Mouse (Mus musculus): ENCODE results near the gene Oaz2. TPM values are rescaled to one million over a fixed set of nuclear protein-coding genes. Genes with fewer than 3 reads are reported as not detected.
"Not testable (repeated sequence)": the region's sequence is repeated elsewhere in the genome, so short reads cannot be mapped to it uniquely, and the experiment has no call there.

Oaz2 gene
- polyA plus RNA-seq, 1 experiment = 31.8 TPM

DNA sequence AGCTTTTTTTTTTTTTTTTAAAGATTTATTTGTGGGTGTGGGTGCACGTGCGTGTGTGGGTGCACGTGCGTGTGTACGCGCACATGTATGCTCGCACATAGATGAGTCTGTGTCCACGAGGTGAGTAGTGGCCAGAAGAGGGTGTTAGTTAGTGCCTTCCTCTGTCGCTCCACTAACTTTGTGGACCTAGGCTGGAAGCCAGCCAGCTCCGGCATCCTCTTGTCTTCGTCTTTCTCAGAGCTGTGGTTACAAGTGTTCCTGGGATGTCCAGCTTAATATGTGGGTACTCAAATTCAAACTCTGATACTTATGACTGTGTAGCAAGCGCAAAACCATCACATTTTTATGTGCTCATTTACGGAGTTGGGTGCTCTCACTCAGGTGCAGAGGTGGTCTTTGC is 19.1 kb upstream of the Oaz2 start:
- Histone ChIP-seq H3K36me3 (replicated peaks; ENCODE audit: low read length) (peaks cover 93% of the 10 kb centered on the region), H3K9me3 (no peaks in the 10 kb centered on the region), H3K27me3 (replicated peaks) (no peaks in the 10 kb centered on the region), H3K4me1 (peaks cover 94% of the 10 kb centered on the region), H3K4me3 (replicated peaks) (peak overlapping the region; percentile 29)
- TF ChIP-seq FLI1 (IDR thresholded peaks at IDR 0.05; ENCODE audit: low read length) (no peak), GATA1 (IDR thresholded peaks at IDR 0.05; ENCODE audit: borderline replicate concordance, low read length) (no peak)

DNA sequence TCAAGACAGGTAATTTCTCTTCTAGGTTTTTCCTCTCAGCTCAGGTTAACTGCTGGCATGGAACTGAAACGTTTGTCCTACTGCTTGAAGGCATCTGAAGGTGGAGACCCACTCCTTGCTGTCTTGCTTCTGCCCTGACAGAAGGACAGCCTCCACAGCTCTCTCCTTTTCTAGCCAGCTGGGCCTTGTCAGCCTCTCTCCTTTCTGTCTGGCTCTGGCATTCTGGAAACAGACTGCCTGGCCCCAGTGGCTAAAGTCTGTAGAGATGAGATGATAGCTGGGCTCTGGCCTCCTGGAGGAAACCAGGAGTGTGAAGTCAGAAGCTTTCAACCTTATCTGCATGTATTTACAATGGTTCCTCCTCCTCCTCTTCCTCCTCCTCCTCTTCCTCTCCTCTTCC is 17.8 kb upstream of the Oaz2 start:
- H3K4me1 ChIP-seq = peaks cover 93% of the 10 kb centered on the region
- H3K27me3 ChIP-seq (replicated peaks) = no peaks in the 10 kb centered on the region
- H3K4me3 ChIP-seq (replicated peaks) = peak overlapping the region; percentile 60
- peaks cover 92% of the 10 kb centered on the region for H3K36me3 ChIP-seq (replicated peaks; ENCODE audit: low read length)
- H3K9me3 ChIP-seq = no peaks in the 10 kb centered on the region
- TF ChIP-seq GATA1 (IDR thresholded peaks at IDR 0.05; ENCODE audit: borderline replicate concordance, low read length) (no peak), FLI1 (IDR thresholded peaks at IDR 0.05; ENCODE audit: low read length) (no peak)

DNA sequence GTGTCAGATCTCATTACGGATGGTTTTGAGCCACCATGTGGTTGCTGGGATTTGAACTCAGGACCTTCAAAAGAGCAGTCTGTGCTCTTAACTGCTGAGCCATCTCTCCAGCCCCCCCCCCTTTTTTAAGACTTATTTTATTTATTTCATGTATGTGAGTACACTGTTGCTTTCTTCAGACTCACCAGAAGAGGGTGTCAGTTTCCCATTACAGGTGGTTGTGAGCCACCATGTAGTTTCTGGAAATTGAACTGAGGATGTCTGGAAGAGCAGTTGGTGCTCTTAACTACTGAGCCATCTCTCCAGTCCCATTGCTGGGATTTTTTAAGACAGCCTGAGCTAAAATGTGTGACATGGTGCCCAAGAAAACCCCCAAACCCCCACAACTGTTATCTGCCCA is 15.8 kb upstream of the Oaz2 start:
- H3K4me3 ChIP-seq (replicated peaks); H3K9me3 ChIP-seq; H3K27me3 ChIP-seq (replicated peaks): not testable (repeated sequence)
- peaks cover 92% of the 10 kb centered on the region for H3K36me3 ChIP-seq (replicated peaks; ENCODE audit: low read length)
- H3K4me1 ChIP-seq = peaks cover 87% of the 10 kb centered on the region

DNA sequence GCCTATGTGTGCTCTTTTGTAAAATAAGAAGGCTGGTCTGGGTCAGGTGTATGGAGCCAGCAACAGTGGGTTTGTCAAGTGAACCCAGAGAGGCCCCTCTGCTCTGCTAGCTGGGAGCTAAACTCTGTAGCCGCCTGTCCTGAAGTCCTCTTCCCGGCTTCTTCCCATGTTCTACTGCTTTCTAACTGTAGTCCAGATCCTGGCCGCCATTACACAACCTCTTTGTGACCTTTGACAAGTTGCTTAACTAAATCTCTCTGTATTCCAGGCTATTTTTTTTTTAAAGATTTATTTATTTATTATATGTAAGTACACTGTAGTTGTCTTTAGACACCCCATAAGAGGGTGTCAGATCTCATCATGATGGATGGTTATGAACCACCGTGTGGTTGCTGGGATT is 14.1 kb upstream of the Oaz2 start:
- H3K36me3 ChIP-seq (replicated peaks; ENCODE audit: low read length) = peaks cover 92% of the 10 kb centered on the region
- TF ChIP-seq GATA1 (IDR thresholded peaks at IDR 0.05; ENCODE audit: borderline replicate concordance, low read length) (no peak), FLI1 (IDR thresholded peaks at IDR 0.05; ENCODE audit: low read length) (no peak)
- H3K4me1 ChIP-seq = peaks cover 82% of the 10 kb centered on the region
- H3K4me3 ChIP-seq (replicated peaks) = no peak overlapping the region
- H3K27me3 ChIP-seq (replicated peaks) = no peaks in the 10 kb centered on the region
- no peaks in the 10 kb centered on the region for H3K9me3 ChIP-seq

DNA sequence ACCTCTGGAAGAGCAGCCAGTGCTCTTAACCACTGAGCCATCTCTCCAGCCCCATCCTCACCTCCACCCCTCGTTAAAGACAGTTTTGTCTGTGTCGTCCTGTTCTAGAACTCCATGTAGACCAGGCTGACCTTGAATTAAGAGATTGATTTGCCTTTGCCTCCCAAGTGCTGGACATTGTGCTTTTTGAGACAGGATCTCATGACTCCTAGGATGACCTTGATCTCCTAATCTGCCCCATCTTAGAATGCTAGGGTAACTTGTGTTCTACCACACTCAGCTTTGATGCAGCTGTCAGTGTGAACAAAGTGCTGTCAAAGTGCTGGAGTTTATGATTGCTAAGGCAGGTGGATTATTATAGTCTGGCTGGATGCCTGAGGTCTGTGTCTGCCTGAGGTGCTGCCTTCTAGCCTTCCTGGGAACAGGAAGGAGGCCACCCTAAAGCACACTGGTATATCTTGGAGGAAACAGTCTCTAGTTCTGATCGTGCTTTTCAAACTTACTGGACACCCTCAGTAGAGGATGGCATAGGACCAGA is 13.0 kb upstream of the Oaz2 start:
- no peak overlapping the region for H3K4me3 ChIP-seq (replicated peaks)
- H3K9me3 ChIP-seq = no peaks in the 10 kb centered on the region
- TF ChIP-seq FLI1 (IDR thresholded peaks at IDR 0.05; ENCODE audit: low read length) (no peak), GATA1 (IDR thresholded peaks at IDR 0.05; ENCODE audit: borderline replicate concordance, low read length) (no peak)
- peaks cover 94% of the 10 kb centered on the region for H3K36me3 ChIP-seq (replicated peaks; ENCODE audit: low read length)
- H3K27me3 ChIP-seq (replicated peaks) = no peaks in the 10 kb centered on the region
- H3K4me1 ChIP-seq = peaks cover 82% of the 10 kb centered on the region

DNA sequence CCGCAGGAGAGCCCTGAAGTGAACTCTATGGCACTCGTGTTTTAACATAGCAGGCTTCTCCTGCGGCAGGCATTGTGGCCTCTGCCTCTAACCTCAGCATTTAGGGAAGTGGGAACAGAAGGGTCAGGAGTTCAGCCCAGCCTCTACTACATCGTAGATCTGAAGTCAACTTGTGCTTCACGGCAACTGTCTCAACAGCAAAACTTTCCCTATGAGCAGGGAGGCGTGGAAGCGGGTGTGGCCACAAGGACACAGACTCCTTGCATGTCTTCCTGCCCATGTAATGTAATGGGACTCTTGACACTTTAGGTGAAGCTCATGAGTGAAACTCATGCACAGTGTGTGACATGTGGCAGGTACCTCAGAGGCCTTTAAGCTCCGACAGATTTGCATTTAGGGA is 12.3 kb upstream of the Oaz2 start:
- Histone ChIP-seq H3K4me1 (peaks cover 79% of the 10 kb centered on the region), H3K4me3 (replicated peaks) (no peak overlapping the region), H3K27me3 (replicated peaks) (no peaks in the 10 kb centered on the region), H3K36me3 (replicated peaks; ENCODE audit: low read length) (peaks cover 94% of the 10 kb centered on the region), H3K9me3 (no peaks in the 10 kb centered on the region)
- no peak for TF ChIP-seq GATA1 (IDR thresholded peaks at IDR 0.05; ENCODE audit: borderline replicate concordance, low read length)
- TF ChIP-seq FLI1 (IDR thresholded peaks at IDR 0.05; ENCODE audit: low read length) = no peak

DNA sequence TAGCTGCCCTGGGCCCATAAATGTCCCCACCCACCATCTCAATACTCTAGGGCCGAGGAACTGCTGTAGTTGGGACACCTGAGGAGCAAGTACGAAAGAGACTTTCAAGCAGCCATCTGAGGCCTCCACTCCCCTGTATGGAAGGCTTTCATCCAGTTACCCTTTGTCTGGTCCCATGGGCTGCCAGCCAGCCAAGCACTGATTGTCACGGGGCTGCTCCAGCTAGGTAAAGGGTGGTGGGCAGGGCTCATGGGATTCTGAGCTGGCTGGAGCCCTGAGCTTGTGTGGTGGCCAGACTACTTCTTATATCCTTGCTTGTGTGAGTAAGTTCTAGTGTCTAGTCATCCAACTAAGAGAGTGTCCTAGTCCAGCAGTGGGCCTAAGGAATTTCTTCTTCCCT is 10.6 kb upstream of the Oaz2 start:
- Histone ChIP-seq H3K9me3 (no peaks in the 10 kb centered on the region), H3K4me3 (replicated peaks) (no peak overlapping the region), H3K36me3 (replicated peaks; ENCODE audit: low read length) (peaks cover 96% of the 10 kb centered on the region), H3K27me3 (replicated peaks) (no peaks in the 10 kb centered on the region), H3K4me1 (peaks cover 82% of the 10 kb centered on the region)
- TF ChIP-seq FLI1 (IDR thresholded peaks at IDR 0.05; ENCODE audit: low read length) (no peak), GATA1 (IDR thresholded peaks at IDR 0.05; ENCODE audit: borderline replicate concordance, low read length) (no peak)

DNA sequence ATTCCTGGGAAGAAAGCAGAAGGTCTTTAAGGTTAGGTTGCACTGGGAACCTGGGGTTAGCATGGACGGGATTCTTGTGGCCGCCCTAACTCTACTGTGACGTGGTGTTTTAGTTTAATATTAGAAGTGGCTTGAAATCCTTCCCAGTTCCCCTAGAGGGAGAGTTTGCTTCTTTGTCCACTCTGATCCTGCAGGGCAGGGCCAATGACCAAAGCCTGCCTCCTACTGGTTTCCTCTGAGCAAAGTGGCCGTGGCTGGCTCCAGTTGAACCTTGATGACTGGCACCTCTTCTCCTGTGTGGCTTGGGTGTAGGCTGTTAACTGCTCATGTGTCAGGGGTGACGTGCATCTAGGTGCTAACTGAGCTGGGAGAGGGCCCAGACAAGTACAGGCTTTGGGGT is 6.8 kb upstream of the Oaz2 start:
- H3K4me3 ChIP-seq (replicated peaks) = no peak overlapping the region
- no peaks in the 10 kb centered on the region for H3K27me3 ChIP-seq (replicated peaks)
- H3K36me3 ChIP-seq (replicated peaks; ENCODE audit: low read length) = peaks cover 98% of the 10 kb centered on the region
- no peak for TF ChIP-seq FLI1 (IDR thresholded peaks at IDR 0.05; ENCODE audit: low read length)
- TF ChIP-seq GATA1 (IDR thresholded peaks at IDR 0.05; ENCODE audit: borderline replicate concordance, low read length) = no peak
- no peaks in the 10 kb centered on the region for H3K9me3 ChIP-seq
- H3K4me1 ChIP-seq = peaks cover 77% of the 10 kb centered on the region

DNA sequence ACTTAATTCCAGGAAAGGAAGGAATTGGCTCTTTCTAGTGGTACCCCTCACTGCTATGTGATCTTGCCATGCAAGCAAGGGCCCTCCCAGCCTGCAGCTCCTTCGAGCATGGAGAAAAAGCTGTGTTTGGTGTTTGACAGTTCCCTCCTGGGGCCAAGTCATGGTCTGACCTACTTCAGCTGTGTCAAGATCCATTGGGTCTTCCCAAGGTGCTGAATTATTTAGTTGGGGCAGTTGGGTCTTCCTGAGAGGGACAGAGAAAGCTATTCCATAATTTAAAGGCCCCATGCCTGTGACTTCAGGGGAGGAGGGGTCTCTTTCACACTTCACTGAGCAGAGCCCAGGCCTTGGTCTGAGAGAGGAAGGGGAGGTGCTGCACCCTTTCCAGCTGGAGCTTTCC is 6.3 kb upstream of the Oaz2 start:
- Histone ChIP-seq H3K4me3 (replicated peaks) (no peak overlapping the region), H3K36me3 (replicated peaks; ENCODE audit: low read length) (peaks cover 98% of the 10 kb centered on the region), H3K4me1 (peaks cover 79% of the 10 kb centered on the region), H3K9me3 (no peaks in the 10 kb centered on the region), H3K27me3 (replicated peaks) (no peaks in the 10 kb centered on the region)
- TF ChIP-seq FLI1 (IDR thresholded peaks at IDR 0.05; ENCODE audit: low read length) = no peak
- TF ChIP-seq GATA1 (IDR thresholded peaks at IDR 0.05; ENCODE audit: borderline replicate concordance, low read length) = no peak

DNA sequence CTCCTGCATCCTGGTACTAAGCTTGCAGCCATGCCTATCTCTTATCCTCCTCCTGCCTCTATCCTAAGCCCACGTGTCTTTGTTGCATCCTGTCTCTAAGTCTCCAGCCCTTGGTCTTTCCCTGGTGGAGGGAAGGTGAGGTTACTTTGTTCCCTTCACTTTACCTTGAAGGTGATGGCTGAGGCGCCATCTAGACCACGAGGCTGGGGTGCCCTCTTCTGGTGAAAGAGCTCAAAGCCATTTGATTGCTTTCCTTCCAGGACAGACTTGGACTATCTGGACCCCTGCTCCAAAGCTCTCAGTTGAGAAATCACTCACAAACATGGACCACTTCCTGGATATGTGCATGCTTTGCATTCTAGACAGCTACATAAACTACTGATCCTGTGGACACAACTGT is 3.6 kb upstream of the Oaz2 start:
- TF ChIP-seq GATA1 (IDR thresholded peaks at IDR 0.05; ENCODE audit: borderline replicate concordance, low read length) = no peak
- no peak for TF ChIP-seq FLI1 (IDR thresholded peaks at IDR 0.05; ENCODE audit: low read length)
- no peaks in the 10 kb centered on the region for H3K27me3 ChIP-seq (replicated peaks)
- H3K4me3 ChIP-seq (replicated peaks) = no peak overlapping the region
- H3K36me3 ChIP-seq (replicated peaks; ENCODE audit: low read length) = peaks cover 91% of the 10 kb centered on the region
- no peaks in the 10 kb centered on the region for H3K9me3 ChIP-seq
- peaks cover 58% of the 10 kb centered on the region for H3K4me1 ChIP-seq

DNA sequence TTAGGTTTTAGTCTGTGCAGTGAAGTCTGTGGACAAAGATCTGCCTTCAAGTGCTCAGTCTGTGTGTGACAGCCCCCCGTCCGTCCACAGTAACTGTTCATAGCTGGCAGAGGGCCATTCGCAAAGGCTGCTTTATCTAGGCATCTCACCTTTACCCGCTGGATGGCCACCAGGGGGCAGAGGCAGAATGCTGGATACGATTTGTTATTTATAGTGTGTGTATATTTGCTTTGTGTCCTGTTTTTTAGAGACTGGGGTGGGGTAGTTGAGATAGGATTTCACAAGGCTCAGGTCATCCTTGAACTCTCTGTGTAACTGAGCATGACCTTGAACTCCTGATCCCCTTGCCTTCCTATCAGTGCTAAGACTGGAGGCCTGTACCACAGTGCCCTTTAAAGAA is 1.8 kb upstream of the Oaz2 start:
- H3K4me1 ChIP-seq = peaks cover 51% of the 10 kb centered on the region
- peaks cover 85% of the 10 kb centered on the region for H3K36me3 ChIP-seq (replicated peaks; ENCODE audit: low read length)
- H3K4me3 ChIP-seq (replicated peaks) = no peak overlapping the region
- TF ChIP-seq FLI1 (IDR thresholded peaks at IDR 0.05; ENCODE audit: low read length) = no peak
- no peak for TF ChIP-seq GATA1 (IDR thresholded peaks at IDR 0.05; ENCODE audit: borderline replicate concordance, low read length)
- no peaks in the 10 kb centered on the region for H3K9me3 ChIP-seq
- H3K27me3 ChIP-seq (replicated peaks) = no peaks in the 10 kb centered on the region

Data from megakaryocyte, embryonic 14.5 days (primary cell).